Mouse (Mus musculus) olfactory bulb, adult 2 months (tissue): ENCODE measurements around the gene Sap30.

Source experiments
- CTCF ChIP-seq: fragments of 200-500 bp; IDR thresholded peaks from 2 replicates; pipeline ENCODE4 v1.5.1; 2012; ENCODE audit warnings: low read depth, mild to moderate bottlenecking, low read length, moderate library complexity; ENCODE audit not compliant: insufficient read depth
- POLR2A ChIP-seq: fragments of 200-500 bp; IDR thresholded peaks from 2 replicates; pipeline ENCODE4 v1.6.1; 2012; ENCODE audit warnings: mild to moderate bottlenecking, low read depth, low read length, moderate library complexity; ENCODE audit not compliant: insufficient read depth

DNA sequence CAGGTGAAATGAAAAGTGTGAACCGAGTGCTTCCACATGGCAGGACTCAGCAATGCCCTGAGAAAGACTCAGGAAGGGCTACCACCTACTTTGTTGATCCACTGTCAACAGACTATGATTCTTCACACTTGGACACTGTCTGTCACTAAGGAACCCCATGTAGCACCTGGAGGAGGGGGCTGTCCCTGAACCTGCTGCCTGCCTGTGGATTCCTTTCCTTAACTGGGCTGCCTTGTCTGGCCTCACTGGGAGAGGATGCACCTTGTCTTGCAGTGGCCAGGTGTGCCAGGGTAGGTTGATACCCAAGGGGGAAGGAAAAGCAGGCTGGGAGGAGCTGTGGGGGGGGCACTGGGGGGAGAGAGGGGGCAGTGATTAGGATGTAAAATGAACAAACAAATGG is 40.4 kb upstream of the Sap30 start:
- TF ChIP-seq CTCF, result no peak
- no peak for TF ChIP-seq POLR2A
